Mouse (Mus musculus) megakaryocyte, embryonic 14.5 days (primary cell): ENCODE results near the gene Sulf2. TPM values are rescaled to one million over a fixed set of nuclear protein-coding genes. Genes with fewer than 3 reads are reported as not detected.

Experiments
- H3K27me3 ChIP-seq: replicated peaks from 2 replicates; pipeline ENCODE3; 2012; ENCODE audit warnings: inconsistent platforms
- H3K36me3 ChIP-seq: replicated peaks from 2 replicates; pipeline ENCODE3; 2012; ENCODE audit warnings: low read length, inconsistent platforms, mixed read lengths
- H3K4me1 ChIP-seq: 2 replicates; pipeline ENCODE4 v1.6.1; 2012; ENCODE audit warnings: inconsistent platforms
- H3K4me3 ChIP-seq: replicated peaks from 2 replicates; pipeline ENCODE3; 2012; ENCODE audit warnings: moderate library complexity, mild to moderate bottlenecking, inconsistent platforms
- H3K9me3 ChIP-seq: 2 replicates; pipeline ENCODE4 v1.6.1; 2012; ENCODE audit warnings: inconsistent platforms
- FLI1 ChIP-seq: IDR thresholded peaks from 2 replicates; pipeline ENCODE4 v1.6.1; 2012; ENCODE audit warnings: low read length, inconsistent platforms, mixed read lengths
- GATA1 ChIP-seq: IDR thresholded peaks from 3 replicates; pipeline ENCODE4 v1.6.1; 2012; ENCODE audit warnings: mixed read lengths, low read length, inconsistent platforms, borderline replicate concordance
- polyA plus RNA-seq: library from polyadenylated mRNA; stranded (reverse); fragments of >175 nt; gene quantifications from 2 replicates; pipeline ENCODE4 v1.2.3, GENCODE M21; 2012; ENCODE audit warnings: low replicate concordance; ENCODE audit not compliant: insufficient read depth

Sulf2 gene
- polyA plus RNA-seq, 1 experiment: 4.8 TPM

- TF ChIP-seq FLI1: no peak
- no peak for TF ChIP-seq GATA1
- Histone ChIP-seq H3K36me3 (no peaks in the 10 kb centered on the region), H3K9me3 (no peaks in the 10 kb centered on the region), H3K4me1 (peaks cover 22% of the 10 kb centered on the region), H3K27me3 (peaks cover 94% of the 10 kb centered on the region), H3K4me3 (no peak overlapping the region)
These were observed 3.7 kb downstream of the Sulf2 start for GRCm38 (mm10) chr2:166151510-166152473.

GRCm38 (mm10) chr2:166150584-166150983 is 4.9 kb downstream of the Sulf2 start:
- TF ChIP-seq GATA1: no peak
- TF ChIP-seq FLI1: no peak
- H3K4me3 ChIP-seq: no peak overlapping the region
- H3K4me1 ChIP-seq: peaks cover 22% of the 10 kb centered on the region
- H3K9me3 ChIP-seq: no peaks in the 10 kb centered on the region
- H3K27me3 ChIP-seq: peaks cover 94% of the 10 kb centered on the region
- H3K36me3 ChIP-seq: no peaks in the 10 kb centered on the region

GRCm38 (mm10) chr2:166149482-166149881 is 6.0 kb downstream of the Sulf2 start:
- H3K27me3 ChIP-seq: peaks cover 88% of the 10 kb centered on the region
- H3K36me3 ChIP-seq: no peaks in the 10 kb centered on the region
- peaks cover 11% of the 10 kb centered on the region for H3K4me1 ChIP-seq
- no peaks in the 10 kb centered on the region for H3K9me3 ChIP-seq
- no peak for TF ChIP-seq FLI1
- TF ChIP-seq GATA1: no peak
- no peak overlapping the region for H3K4me3 ChIP-seq

GRCm38 (mm10) chr2:166148672-166149332 is 6.7 kb downstream of the Sulf2 start:
- H3K36me3 ChIP-seq: no peaks in the 10 kb centered on the region

GRCm38 (mm10) chr2:166147930-166148651 is 7.4 kb downstream of the Sulf2 start:
- H3K9me3 ChIP-seq: no peaks in the 10 kb centered on the region
- peaks cover 3% of the 10 kb centered on the region; the same call in 1 of the 2 replicates for H3K4me1 ChIP-seq
- no peak overlapping the region for H3K4me3 ChIP-seq
- peaks cover 82% of the 10 kb centered on the region for H3K27me3 ChIP-seq
- H3K36me3 ChIP-seq: no peaks in the 10 kb centered on the region
- TF ChIP-seq GATA1 (no peak), FLI1 (no peak)

More at GRCm38 (mm10) chr2:166148672-166149332, 6.7 kb downstream of the Sulf2 start:
- TF ChIP-seq GATA1: no peak
- TF ChIP-seq FLI1: no peak
- H3K9me3 ChIP-seq: no peaks in the 10 kb centered on the region
- peaks cover 4% of the 10 kb centered on the region for H3K4me1 ChIP-seq
- H3K27me3 ChIP-seq: peaks cover 85% of the 10 kb centered on the region
- H3K4me3 ChIP-seq: no peak overlapping the region

- no peak for TF ChIP-seq GATA1
- no peak for TF ChIP-seq FLI1
- no peaks in the 10 kb centered on the region for H3K9me3 ChIP-seq
These were observed 9.0 kb downstream of the Sulf2 start for GRCm38 (mm10) chr2:166146446-166146845.

GRCm38 (mm10) chr2:166145031-166145430 is 10.4 kb downstream of the Sulf2 start:
- no peaks in the 10 kb centered on the region for H3K4me1 ChIP-seq
- peaks cover 76% of the 10 kb centered on the region for H3K27me3 ChIP-seq
- no peak for TF ChIP-seq FLI1
- no peak for TF ChIP-seq GATA1
- H3K36me3 ChIP-seq: no peaks in the 10 kb centered on the region
- no peak overlapping the region for H3K4me3 ChIP-seq
- H3K9me3 ChIP-seq: no peaks in the 10 kb centered on the region

More at GRCm38 (mm10) chr2:166146446-166146845, 9.0 kb downstream of the Sulf2 start:
- Histone ChIP-seq H3K27me3 (peaks cover 79% of the 10 kb centered on the region), H3K4me1 (no peaks in the 10 kb centered on the region), H3K36me3 (no peaks in the 10 kb centered on the region), H3K4me3 (no peak overlapping the region)

- peaks cover 73% of the 10 kb centered on the region for H3K27me3 ChIP-seq
- H3K36me3 ChIP-seq: no peaks in the 10 kb centered on the region
- no peak overlapping the region for H3K4me3 ChIP-seq
- no peaks in the 10 kb centered on the region for H3K4me1 ChIP-seq
- no peaks in the 10 kb centered on the region for H3K9me3 ChIP-seq
- TF ChIP-seq GATA1 (no peak), FLI1 (no peak)
These were observed 11.6 kb downstream of the Sulf2 start for GRCm38 (mm10) chr2:166143871-166144270.

- TF ChIP-seq GATA1: no peak
- TF ChIP-seq FLI1: no peak
- H3K4me1 ChIP-seq: no peaks in the 10 kb centered on the region
- no peaks in the 10 kb centered on the region for H3K36me3 ChIP-seq
- no peak overlapping the region for H3K4me3 ChIP-seq
- H3K9me3 ChIP-seq: no peaks in the 10 kb centered on the region
- peaks cover 76% of the 10 kb centered on the region for H3K27me3 ChIP-seq
These were observed 12.8 kb downstream of the Sulf2 start for GRCm38 (mm10) chr2:166142561-166143112.

GRCm38 (mm10) chr2:166141910-166142309 is 13.6 kb downstream of the Sulf2 start:
- H3K9me3 ChIP-seq: no peaks in the 10 kb centered on the region
- H3K27me3 ChIP-seq: peaks cover 76% of the 10 kb centered on the region
- H3K4me3 ChIP-seq: no peak overlapping the region
- no peak for TF ChIP-seq GATA1
- TF ChIP-seq FLI1: no peak
- H3K4me1 ChIP-seq: no peaks in the 10 kb centered on the region
- no peaks in the 10 kb centered on the region for H3K36me3 ChIP-seq
